Mouse (Mus musculus): Measurements from ENCODE around the gene Ppp4r1. TPM values are rescaled to one million over a fixed set of nuclear protein-coding genes. Genes with fewer than 3 reads are reported as not detected.

The Ppp4r1 gene
- total and polyA plus RNA-seq, 3 experiments: 21.8 to 313 (median 34.3) TPM

DNA sequence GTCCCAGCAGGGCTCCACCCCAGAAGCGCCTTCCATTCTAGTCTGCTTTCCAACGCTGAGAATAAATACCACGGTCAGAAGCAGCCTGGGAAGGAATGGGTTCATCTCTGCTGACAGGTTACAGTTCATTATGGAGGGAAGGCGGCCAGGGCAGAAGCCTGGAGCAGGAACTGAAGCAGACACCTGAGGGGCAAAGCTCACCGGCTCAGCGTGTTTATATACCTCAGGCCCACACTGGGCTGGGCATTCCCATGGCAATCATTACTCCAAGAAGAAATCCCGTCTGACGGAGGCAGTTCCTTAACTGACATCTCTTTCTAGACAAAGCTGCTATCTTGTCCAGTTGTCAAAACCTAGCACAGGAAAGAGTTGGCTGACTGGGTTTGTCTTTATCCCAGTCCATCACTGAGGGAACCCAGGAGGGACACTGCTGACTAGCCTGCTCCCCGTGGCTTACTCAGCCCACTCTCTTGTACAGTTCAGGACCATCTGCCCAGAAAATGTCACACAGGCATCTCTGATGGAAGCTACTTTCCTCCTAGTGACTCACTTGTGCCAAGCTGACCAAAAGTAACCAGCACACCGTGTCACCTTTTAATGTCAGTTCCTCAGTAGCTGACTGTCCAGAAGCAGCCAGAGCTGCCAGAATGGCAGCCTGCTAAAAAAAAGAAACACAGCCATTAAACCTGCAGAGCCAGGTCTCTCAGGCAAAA lies 60.5 kb downstream of the Ppp4r1 start:
- H3K79me2 ChIP-seq (ENCODE audit: control insufficient read depth, insufficient read depth, low read length, poor library complexity): no peaks in the 10 kb centered on the region
- H3K4me1 ChIP-seq (ENCODE audit: control insufficient read depth in 1 of 2, insufficient read depth in 2 of 2, low read length in 2 of 2): no peaks in the 10 kb centered on the region
- no peak for DNase-seq (ENCODE audit: low read depth, low spot score)
- TF ChIP-seq EP300 (IDR thresholded peaks at IDR 0.05; ENCODE audit: low read depth in 1 of 2, low read length in 2 of 2): no peak
- no peak for TF ChIP-seq GATA1 (IDR thresholded peaks at IDR 0.05; ENCODE audit: low read depth, low read length)
- no peak overlapping the region for H3K4me3 ChIP-seq (ENCODE audit: control insufficient read depth in 1 of 2, insufficient read depth in 1 of 2, low read depth in 2 of 2, low read length in 2 of 2)
- H3K27me3 ChIP-seq (ENCODE audit: control insufficient read depth in 1 of 2, insufficient read depth in 2 of 2, low read length in 2 of 2): no peaks in the 10 kb centered on the region
- H3K36me3 ChIP-seq (ENCODE audit: control insufficient read depth in 1 of 2, insufficient read depth in 2 of 2, low read length in 2 of 2): peaks cover 0 to 5% of the 10 kb centered on the region in 2 experiments; a peak in 1 of 4 replicates
- H3K9ac ChIP-seq (ENCODE audit: control insufficient read depth, low read depth, low read length, poor library complexity, severe bottlenecking): no peak overlapping the region
- no peaks in the 10 kb centered on the region for H3K9me3 ChIP-seq (replicated peaks; ENCODE audit: insufficient read depth, low read length)
- H3K27ac ChIP-seq (ENCODE audit: control insufficient read depth, low read depth, low read length): no peak overlapping the region

DNA sequence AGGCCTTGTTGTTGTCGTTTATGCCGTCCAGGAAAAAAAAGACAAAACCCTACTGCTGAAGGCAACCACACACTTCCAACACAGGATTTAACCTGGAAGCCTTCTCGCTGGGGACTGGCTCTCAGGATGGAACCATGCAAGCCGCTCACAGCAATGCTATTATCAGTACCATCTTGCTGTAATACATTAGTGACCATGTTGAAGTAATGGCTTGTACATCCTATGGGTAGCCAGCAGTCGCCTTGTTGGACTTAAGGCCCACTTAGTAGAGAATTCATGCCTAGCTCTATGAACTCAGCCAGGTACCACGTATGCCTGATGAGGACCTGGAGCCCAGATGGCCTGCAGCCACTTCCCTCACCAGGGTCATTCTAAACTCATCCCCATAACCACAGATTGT lies 63.0 kb downstream of the Ppp4r1 start:
- TF ChIP-seq CTCF (IDR thresholded peaks at IDR 0.05 in 2 of 3, conservative IDR thresholded peaks at IDR 0.05 in 1 of 3; ENCODE audit: control insufficient read depth in 1 of 3, insufficient read depth in 1 of 3, low read depth in 2 of 3, low read length in 3 of 3, poor library complexity in 1 of 3, severe bottlenecking in 1 of 3): no peak
- no peak for TF ChIP-seq UBTF (IDR thresholded peaks at IDR 0.05; ENCODE audit: borderline replicate concordance, insufficient read depth, low read depth, low read length)
- TF ChIP-seq TCF12 (IDR thresholded peaks at IDR 0.05; ENCODE audit: low read depth, low read length): no peak
- TF ChIP-seq RAD21 (IDR thresholded peaks at IDR 0.05; ENCODE audit: low read depth, low read length): no peak
- TF ChIP-seq KAT2A (conservative IDR thresholded peaks at IDR 0.05; ENCODE audit: low read depth, low read length): no peak
- TF ChIP-seq NRF1 (IDR thresholded peaks at IDR 0.05; ENCODE audit: insufficient read depth, low read depth, low read length, poor library complexity, severe bottlenecking): no peak
- TF ChIP-seq ZNF384 (IDR thresholded peaks at IDR 0.05; ENCODE audit: low read depth, low read length): no peak
- no peak for TF ChIP-seq CHD1 (IDR thresholded peaks at IDR 0.05; ENCODE audit: low read depth, low read length)
- no peak for TF ChIP-seq MEF2A (IDR thresholded peaks at IDR 0.05; ENCODE audit: extremely low read depth, insufficient replicate concordance, low read depth, low read length, poor library complexity, severe bottlenecking)
- TF ChIP-seq MAX (IDR thresholded peaks at IDR 0.05; ENCODE audit: low read length): no peak
- no peak for TF ChIP-seq ZC3H11A (IDR thresholded peaks at IDR 0.05; ENCODE audit: low read depth, low read length)
- no peak for TF ChIP-seq MYC (IDR thresholded peaks at IDR 0.05; ENCODE audit: low read depth, low read length)
- no peak for TF ChIP-seq CHD2 (IDR thresholded peaks at IDR 0.05; ENCODE audit: low read length)
- no peak for TF ChIP-seq MXI1 (IDR thresholded peaks at IDR 0.05; ENCODE audit: low read depth, low read length)
- no peak for TF ChIP-seq SIN3A (IDR thresholded peaks at IDR 0.05; ENCODE audit: low read length)
- no peak for TF ChIP-seq ZKSCAN1 (IDR thresholded peaks at IDR 0.05; ENCODE audit: low read depth, low read length)
- TF ChIP-seq ETS1 (IDR thresholded peaks at IDR 0.05; ENCODE audit: low read depth, low read length): no peak
- TF ChIP-seq MYB (IDR thresholded peaks at IDR 0.05; ENCODE audit: low read depth, low read length): no peak
- Histone ChIP-seq H3K79me2 (ENCODE audit: control insufficient read depth, insufficient read depth, low read length, poor library complexity) (no peaks in the 10 kb centered on the region), H3K27ac (ENCODE audit: control insufficient read depth, low read depth, low read length) (no peak overlapping the region), H3K4me1 (ENCODE audit: control insufficient read depth in 1 of 2, insufficient read depth in 2 of 2, low read length in 2 of 2) (no peaks in the 10 kb centered on the region), H3K27me3 (ENCODE audit: control insufficient read depth in 1 of 2, insufficient read depth in 2 of 2, low read length in 2 of 2) (no peaks in the 10 kb centered on the region), H3K36me3 (ENCODE audit: control insufficient read depth in 1 of 2, insufficient read depth in 2 of 2, low read length in 2 of 2) (peaks cover 0 to 2% of the 10 kb centered on the region in 2 experiments; a peak in 1 of 4 replicates), H3K4me3 (ENCODE audit: control insufficient read depth in 1 of 2, insufficient read depth in 1 of 2, low read depth in 2 of 2, low read length in 2 of 2) (no peak overlapping the region), H3K9ac (ENCODE audit: control insufficient read depth, low read depth, low read length, poor library complexity, severe bottlenecking) (no peak overlapping the region), H3K9me3 (replicated peaks; ENCODE audit: insufficient read depth, low read length) (no peaks in the 10 kb centered on the region)
- no peak for DNase-seq (ENCODE audit: low read depth, low spot score)

Data from MEL (cell line).